Mouse (Mus musculus): ENCODE data around the gene Foxa2.

The Foxa2 gene

DNA sequence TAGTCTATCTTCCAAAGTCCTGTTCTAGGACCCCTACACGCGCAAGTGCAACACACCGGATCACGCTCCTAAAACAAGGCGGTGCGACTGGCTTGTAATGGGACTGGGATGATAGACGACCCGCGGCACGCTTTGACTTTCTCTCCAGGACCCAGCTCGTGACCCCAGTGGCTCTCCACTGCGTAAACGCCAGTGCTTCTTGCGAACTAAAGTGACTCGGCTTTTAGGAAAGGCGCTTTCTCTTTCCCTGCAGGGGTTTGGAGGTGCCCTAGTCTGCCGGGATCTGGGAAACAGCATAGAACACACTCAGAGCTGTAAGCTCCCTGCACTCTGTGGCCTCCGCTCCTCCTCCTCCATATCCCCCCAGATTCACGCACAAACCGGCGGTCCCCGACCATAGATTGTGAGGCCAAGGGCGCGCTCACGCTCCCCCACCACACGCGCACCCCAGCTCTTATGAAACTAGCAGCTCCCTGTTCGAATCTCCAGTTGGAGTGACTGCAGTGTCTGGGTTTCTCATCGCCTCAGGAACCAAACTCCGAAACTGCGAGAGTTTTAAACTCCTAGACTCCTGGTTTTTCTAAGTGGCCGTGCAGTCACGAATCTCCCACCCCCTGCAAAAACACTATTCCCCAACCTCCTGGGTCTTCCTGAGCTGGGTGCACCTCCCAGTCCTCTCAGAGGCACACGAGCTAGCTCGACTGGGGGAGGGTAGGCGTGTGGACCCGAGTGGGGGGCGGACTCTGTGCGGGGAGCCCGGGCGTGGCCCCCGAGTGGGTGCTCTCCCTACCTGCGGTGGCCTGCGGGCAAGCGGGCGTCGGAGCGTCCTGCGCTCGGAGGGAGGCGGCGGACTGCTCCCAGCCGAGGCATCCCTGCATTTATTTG lies 7.2 kb downstream of the Foxa2 start:
- in situ Hi-C loops (cut with MboI, MseI) = no loop called here

DNA sequence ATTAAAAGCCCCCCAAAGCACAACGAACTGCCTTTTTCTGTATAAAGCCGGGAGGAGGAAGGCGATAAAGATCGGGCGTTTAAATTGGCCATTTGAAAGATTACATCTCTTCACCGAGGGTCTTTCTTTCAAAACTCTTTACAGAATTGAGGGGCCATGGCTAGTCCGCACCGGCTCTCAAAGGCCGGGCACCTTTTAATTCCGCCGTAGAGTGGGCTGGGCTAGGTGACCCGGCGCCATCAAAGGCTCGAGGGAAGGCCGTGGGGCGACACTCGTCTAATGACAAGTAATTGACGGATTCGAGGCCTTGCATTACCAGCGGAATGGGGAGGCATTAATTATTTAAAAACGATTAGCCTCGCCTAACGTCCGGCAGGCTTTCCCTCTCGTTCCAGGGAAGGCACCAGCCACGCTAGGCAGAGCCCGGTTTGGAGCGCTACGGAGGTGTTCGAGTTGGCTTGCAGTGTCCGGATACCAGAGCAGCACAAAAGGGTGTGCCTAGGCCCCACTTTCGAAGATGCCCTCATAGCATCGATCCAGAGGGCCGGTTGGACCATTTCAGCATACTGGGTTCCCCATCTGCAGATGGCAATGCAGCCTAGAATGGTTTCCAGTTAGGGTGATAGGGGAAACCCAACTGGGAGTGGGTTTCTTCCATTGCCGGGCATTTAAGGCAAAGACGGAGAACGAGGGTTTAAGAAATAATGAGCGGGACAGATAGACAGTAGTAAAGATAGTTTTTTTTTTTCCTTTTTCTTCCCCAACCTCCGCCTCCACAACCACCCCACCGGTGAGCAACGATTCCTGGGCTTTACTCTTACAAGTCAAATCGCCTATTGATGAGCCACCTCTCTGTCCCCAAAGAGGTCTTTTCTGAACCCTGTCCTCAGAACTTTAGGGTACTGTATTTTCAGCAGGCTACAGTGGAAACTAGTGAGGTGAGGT lies 8.1 kb downstream of the Foxa2 start:
- in situ Hi-C loops (cut with MboI, MseI) = no loop called here

DNA sequence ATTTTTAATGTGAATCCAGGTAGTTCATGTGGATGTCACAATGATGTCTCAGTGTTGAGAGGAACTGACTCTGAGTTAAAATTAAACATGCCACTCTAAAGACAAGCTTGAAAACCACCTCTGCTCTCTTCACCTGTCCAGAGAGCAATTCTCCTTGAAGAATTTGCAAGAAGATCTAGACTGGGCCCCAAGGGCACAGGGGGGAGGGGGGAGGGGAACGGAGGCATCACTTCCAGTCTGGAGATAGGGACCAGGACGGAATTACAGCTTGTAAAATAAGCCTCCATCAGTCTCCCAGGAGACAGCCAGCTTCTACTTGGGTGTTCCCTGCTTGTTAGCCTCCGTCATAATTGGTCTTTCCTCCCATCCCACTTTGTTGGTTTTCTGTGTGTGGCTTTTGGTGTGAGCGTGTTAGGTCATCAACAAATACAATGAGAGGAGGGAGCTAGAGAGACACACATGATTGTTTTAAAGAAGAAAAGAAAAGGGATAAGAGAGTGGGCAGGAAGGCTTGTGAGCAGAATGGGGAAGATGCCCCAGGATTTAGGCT lies 10.1 kb downstream of the Foxa2 start:
- in situ Hi-C loops (cut with MboI, MseI) = no loop called here

DNA sequence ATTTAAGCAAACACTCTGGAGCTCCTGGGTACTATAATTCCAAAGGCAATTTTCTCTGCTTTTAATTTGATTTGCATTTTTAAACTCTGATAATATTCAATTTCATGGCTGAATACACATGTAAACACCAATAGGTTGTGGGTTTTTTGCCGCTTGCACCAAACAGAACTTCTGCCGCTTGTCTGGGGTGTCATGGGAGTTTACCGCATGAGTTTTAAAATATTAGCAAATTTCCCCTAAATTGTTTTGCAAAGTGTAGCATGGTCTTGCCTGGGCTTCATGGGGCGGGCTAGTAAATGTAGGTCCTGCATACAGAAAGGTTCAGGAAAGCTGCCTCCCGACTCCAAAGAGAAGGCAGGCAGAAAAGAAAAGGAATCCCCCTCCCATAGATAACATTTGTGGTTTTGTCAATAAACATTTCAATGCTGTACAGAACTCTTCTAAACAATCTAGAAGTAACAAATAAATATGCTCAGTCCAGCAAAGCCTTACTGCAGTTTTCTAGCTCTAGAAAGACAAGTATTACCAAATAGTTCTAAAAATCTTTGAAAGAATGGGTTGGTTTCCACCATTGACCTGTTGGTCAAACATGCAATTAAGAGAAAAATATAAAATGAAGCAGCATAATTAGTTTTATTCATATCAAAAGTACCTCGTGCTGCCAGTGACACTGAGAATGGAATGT lies 15.6 kb downstream of the Foxa2 start:
- in situ Hi-C loops (cut with MboI, MseI) = no loop called here

DNA sequence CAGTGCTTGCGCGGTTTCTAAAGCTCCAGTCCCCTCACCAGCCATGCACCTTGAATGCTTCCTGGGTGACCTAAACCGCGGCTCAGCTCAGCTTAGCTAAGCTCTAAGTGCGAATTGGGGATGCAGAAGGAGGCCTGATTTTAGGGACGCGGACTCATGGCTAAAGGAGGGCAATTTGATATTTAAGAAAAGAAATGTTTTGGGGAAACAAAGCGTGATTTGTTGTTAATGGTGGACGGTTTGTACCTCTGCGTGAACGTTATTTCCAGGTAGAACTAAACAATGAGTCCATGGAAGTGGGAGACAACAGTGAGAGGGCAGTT lies 16.2 kb downstream of the Foxa2 start:
- in situ Hi-C loops (cut with MboI, MseI) = no loop called here

DNA sequence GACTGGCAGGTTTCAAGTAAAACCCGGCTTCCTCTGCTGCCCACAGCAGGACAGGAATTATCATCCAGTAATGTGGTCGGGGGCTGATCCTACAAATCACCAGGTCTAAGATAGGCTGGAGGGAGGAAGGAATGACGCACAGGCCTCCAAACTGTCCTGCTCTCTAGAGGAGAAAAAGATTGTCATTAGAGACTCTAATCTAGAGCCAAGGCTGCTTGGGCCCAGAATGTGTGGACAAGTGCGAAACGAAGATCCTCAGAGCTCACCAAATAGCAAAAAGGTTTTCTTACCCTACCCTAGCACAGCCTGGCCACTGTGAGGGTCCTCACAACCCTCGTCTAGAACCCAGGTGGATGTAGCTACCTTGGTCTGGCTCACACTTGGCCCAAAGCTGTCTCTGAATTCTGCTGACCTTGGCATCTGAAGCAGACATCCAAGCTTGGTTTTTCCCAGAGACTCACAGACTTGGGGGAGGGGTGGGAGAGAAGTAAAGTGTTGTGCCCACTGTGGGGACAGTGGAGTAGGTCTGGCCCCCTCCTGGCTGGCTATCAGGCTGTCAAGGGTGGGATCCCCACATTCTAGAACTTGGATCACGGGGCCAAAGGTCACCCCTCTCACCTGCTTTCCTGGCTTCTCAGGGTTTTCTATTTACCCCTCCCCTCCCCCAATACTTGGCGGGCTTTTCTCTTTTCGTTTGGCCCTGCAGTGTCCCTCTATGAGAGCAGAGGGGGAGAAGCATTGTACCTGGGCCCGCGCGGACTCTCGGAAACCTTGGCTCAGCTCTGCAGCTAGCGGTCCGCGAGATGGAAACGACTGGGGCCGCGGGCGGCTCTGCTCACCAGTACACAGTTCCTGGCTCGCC lies 16.8 kb downstream of the Foxa2 start:
- in situ Hi-C loops (cut with MboI, MseI) = no loop called here

DNA sequence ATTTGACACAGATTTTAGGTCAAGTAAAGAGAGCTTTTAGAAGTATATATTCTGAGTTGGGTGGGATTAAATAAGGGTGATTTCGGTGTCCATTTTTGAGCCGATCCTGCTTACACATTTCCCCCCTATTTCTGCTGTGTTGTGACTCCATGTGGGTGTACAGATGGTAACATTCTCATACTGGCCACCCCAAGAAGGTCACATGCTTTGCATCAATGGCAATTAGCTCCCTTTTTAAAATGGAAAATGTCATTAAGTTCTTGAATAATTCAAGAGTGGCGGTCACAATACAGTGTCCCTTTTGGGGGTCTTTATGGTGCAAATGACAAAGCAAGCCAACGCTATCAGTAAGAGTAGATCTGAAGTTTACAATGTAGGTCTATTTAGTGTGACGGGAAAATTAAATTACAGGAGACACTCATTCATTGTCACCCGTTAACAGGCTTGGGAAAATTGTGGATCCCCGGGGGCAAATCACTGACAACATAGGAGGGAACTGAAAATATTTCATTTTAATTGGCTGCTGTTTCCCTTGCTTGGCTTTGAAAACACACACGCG lies 17.6 kb downstream of the Foxa2 start:
- in situ Hi-C loops (cut with MboI, MseI) = no loop called here

DNA sequence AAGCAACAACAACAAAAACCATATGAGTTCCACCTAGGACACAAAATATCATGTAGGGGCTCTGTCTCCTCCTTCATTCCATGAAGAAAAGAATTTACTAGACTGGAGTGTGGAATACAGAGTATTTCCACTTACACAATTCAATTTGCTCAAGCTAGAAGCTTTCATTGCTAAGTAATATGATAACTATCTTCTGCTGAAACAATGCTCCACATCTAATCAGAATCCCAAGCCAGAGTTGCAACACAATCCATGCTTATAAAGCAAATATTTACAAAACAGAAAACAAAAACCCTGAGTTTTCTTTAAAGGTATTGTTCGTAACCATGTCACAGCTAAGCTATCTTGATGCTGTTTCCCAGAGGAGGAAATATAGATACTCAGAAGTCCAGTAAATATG lies 20.4 kb downstream of the Foxa2 start:
- in situ Hi-C loops (cut with MboI, MseI) = no loop called here

DNA sequence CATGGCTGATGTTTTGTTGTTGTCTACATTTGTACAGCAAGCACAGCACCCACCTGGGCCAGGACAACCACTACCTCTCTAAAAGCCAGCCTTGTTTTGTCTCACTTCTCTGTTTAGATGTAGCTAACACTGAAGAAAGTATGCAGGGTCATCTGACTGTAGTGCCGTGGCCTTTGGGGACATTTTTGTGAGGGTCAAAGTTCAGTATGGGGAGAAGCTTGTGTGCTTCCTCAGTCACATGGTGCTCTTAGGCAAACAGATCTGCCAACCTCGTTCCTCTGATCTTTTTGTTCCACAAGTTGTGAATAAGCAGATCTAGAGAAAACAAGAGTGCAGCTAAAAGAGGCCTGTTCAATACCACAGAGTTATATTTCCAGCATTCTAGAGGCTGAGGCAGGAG lies 21.3 kb downstream of the Foxa2 start:
- in situ Hi-C loops (cut with MboI, MseI) = no loop called here

DNA sequence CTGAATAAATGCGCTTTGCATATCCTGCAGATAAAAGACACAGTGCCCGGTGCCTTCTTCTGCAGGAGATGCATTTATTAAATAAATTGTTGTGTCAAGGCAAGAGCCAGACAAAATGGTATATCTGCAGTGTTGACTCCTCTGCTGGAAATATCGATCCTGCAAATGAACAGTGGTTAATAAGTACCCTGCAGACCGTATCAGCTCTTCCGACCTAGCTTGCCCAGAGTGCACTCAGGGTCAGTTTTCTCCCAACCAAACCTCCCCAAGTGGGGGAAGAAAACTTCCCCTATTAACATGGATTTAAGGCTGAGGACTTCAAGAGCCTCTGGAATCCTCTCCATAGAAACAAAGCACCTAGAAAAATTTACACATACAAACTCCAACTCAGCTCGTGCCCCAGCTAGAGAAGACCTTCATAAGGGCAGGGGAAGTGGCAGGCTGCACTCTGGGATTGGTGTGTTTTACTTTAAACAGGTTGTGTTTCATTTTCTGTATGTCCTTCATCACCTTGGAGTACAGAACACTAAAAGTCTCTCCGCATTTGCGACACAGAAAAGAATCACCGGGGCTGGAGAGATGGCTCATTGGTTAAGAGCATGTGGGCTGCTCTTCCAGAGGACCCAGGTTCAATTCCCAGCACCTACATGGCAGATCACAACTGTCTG lies 22.4 kb downstream of the Foxa2 start:
- in situ Hi-C loops (cut with MboI, MseI) = no loop called here

DNA sequence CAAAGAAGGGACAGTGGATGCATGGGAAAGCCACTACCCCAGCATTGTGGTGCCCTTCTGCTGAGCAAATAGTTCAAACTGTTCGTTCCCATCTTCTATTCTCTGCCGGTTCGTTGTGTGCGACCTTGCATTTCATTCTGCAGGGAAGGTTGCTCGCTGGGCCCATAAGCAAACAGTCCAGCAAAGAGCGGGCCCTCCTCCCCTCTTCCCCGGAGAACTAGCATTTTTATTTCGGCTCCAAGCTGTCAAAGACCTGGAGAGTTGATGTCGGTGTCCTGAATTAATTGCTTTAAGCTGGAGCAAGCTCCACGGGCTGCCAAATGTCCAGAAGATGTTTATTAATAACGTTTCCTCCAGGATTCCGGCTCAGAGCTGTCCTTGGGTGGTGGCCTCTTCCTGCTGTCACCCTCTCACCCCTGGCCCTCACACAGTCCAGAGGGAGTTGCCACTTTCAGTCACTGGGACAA lies 23.4 kb downstream of the Foxa2 start:
- in situ Hi-C loops (cut with MboI, MseI) = no loop called here

DNA sequence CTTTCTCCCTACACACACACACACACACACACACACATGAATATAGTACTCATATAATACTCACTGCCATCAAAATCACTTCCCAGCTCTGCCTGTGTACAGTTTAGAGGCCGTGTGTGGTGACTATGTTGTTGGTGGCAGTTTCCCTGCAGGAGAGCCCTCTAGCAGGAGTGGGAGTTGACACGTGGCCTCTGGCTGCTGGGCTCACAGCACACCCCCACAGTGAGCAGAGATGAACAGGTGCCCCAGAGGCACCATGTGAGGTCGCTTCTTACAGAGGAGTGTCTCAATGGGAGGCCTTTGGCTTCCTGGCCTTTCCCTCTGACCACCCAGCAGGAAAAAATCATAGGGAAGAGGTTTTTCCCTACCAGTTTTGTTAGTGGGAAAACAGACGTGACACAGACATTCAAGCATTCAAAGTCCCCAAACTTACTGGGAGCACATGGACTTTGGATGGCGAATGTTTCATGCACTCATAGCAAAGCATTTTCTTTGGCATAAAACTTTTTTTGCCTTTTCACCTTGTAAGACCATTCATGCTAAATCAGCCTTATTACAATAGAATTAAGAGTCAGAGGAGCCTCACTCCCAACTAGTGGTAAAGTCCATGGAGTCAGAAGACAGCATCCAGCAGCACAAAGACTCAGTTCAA lies 24.7 kb downstream of the Foxa2 start:
- in situ Hi-C loops (cut with MboI, MseI) = no loop called here

DNA sequence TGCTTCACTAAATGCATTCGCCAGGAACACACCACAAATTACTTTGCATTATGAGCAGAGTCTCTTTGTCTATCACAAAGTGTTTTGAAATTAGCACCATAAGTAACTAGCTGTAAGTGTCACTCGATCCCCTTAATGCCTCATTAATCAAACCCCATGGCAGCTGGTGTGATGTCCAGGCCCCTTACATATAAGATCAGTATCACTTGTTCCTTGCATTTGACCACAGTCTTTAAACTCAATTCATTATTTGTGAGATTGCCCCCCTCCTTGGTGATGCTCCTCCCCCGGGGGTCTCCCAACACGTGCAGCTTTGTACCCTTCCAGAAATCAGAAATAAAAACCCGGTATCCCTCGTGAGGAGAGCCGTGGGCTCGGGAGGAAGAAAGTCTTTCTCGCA lies 25.8 kb downstream of the Foxa2 start:
- in situ Hi-C loops (cut with MboI, MseI) = no loop called here

DNA sequence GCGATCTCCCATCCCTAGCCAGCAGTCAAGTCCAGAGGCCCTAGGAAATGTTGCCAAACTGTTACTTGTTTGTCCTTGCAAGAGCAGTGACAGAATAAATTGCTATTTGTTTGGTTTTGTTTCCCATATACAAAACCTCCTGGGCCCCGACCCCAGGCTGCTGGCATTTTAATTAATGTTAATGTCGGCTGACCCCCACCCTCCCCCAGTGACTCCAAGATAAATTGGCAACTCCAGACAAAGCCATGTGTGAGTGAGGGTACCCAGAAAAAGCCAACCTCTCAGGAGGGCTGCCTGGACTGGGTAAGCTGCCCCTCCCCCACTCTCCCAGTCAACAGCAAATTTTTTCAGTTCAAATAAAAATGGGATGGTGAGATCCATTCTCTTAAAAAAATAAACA lies 26.6 kb downstream of the Foxa2 start:
- in situ Hi-C loops (cut with MboI, MseI) = no loop called here

DNA sequence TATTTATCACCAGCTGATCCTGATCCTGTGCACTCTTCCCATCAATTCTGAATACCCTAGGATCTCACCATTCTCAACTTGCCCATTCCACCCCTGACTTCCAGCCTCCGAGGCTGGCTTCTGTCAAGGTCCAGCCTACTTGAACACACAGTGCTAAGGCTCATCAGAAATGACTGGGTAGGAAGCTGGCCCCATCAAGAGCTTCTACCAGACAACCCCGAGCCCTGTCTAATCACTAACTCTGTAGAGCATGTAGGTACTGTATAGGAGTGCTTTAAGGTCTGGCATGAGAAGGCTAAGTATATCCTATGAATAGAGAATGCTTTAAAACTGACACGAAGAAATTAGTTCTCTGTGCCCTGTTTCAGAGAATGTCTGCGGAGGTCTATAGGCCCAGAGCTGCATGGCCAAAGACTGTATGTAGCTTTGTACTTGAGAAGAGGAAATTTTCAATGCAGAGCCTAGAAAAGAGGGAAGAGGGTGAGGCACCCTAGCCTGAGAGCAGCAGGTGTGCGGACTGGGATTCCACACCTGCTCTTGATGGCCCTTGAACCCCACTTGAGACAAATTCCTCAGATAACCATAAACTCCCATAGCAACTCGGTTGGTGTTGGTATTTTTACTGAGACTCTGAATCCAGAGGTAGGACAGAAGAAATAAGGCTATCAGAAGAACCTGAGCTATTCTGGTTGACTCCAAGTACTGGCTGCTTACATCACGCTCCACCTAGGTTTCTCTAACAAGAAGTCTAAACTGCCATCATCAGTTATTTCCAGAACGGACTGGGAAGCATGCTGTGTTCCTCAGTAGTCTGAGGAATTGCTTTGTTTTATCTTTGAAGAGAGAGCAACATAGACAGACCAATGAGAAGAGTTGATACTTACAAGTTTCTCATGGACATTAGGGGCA lies 28.7 kb downstream of the Foxa2 start:
- in situ Hi-C loops (cut with MboI, MseI) = no loop called here

DNA sequence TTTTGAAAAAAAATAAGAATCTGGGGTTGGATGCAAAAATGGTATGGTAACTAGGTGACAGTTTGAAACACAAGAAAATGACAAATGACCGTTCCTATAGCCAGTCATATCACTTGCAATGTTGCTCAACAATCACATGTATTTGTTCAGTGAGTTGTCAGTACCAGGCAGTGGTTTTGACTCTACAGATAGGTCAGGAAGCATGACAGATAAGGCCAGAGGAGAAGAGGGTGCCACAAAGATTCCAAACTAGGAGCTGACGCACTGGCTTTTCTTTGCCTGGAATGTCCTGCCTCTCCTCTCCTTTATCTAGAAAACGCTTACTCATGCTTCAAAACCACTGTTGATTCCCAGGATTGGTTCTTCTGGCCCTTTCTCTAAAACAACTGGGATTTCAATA lies 33.4 kb downstream of the Foxa2 start:
- in situ Hi-C loops (cut with MboI, MseI) = no loop called here

DNA sequence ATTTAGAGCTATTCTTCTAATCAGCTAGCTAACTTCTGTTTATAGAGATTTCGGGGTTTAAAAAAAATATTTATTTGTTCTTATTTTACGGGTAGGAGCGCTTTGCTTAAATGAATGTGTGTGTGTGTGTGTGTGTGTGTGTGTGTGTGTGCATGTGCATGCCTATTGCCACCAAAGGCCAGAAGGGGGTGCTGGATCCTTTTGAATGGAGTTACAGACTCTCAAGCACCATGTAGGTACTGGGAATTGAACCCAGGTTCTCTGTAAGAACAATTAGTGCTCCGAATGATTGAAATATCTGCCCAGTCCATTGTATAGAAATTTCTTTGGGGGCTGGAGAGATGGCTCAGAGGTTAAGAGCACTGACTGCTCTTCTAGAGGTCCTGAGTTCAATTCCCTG lies 37.7 kb downstream of the Foxa2 start:
- in situ Hi-C loops (cut with MboI, MseI) = no loop called here
